Mouse (Mus musculus): ENCODE measurements around the gene D430041D05Rik.

The D430041D05Rik gene

DNA sequence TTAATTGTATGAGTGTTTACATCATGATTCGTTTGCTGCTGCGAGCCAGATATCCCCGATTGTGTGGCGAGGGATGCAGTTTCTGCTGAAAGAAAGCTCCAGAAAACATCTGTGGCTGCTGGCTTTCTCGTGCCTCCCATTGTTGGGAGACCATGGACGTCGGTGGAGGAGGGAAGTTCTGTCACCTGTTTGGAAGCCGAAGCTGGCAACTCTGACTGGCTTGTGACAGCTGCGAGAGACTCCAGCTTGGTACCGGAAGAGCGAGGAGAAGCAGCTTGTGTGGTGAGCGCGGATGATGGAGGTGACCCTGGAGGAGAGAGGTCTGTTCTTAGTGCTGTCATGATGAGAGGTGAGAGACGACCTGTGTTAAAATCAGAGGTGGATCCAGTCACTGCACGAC lies 154.2 kb downstream of the D430041D05Rik start:
- DNase-seq, result no peak

DNA sequence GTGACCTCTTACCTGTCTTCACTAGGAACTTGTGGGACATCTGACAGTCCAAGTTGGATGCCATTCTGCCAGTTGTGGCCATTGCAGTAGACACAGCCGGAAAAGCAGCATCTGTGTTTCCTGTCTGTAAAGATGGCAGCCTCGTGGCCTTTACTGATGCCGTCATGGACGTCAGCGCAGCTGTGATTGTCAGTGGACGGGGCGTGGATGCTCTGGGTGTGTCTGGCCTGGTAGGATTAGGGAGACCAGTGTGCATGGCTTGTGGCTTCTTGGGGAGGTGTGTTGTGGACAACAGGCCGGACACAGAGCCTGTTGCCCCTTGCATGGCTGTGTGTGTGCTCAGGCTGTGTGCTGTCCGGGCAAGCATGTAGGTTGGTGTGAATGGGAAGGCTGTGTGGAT lies 155.9 kb downstream of the D430041D05Rik start:
- no peak for DNase-seq

DNA sequence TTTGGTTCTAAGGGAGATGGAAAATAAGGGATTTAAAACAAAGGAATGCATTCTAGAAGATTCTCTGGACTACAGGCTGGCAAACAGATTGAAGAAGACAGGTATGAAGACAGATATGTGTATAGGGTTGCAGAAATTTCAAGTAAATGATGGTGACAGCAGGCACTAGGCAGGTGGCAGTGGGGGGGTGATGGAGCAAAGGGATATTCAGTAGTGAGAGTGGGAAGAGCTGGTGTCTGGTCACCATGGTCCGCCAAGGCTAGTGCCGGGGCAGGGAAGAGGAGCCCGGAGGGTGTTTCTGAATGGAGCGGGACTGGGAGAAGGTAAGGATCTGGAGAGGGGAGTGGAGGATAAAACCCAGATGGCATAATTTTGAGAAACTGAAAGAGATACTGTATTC lies 157.5 kb downstream of the D430041D05Rik start:
- DNase-seq, result no peak

DNA sequence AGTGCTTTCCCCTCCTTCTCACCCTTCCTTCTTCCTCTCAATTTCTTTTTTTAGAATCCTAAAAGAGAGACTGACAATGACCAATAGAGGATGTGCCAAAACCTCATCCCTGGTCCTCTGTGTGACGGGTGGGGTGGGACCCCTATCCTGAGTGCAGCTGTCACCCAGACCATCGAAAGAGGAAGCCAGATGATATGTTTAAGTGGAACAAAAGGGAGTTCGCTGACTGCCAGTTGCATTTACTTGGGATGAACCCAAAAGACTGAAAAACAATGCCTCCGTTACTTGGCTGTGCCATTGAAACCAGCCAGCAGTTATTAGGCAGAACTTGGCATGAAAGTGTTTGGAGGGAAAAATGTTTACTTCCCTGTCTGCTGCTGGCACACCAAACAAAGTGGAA lies 159.2 kb downstream of the D430041D05Rik start:
- no peak for DNase-seq

DNA sequence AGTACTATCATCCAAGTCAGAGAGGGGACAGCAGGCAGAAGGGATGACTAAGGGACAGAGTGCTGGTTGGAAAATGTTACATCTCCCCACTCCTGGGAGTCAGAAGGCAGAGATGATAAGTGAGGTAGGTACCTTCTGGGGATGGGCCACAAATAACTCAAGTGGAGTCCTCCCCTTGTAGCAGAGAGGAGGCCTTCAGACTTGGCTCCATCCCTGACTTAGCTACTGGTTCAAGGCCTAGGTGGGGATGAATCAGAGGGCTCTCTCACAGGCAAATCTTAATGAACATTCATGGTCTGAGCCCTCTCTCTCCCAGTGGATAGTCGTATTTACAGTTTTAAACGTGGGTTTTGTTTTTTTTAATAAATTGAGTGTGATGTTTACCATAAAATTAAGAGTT lies 161.0 kb downstream of the D430041D05Rik start:
- DNase-seq, result no peak

DNA sequence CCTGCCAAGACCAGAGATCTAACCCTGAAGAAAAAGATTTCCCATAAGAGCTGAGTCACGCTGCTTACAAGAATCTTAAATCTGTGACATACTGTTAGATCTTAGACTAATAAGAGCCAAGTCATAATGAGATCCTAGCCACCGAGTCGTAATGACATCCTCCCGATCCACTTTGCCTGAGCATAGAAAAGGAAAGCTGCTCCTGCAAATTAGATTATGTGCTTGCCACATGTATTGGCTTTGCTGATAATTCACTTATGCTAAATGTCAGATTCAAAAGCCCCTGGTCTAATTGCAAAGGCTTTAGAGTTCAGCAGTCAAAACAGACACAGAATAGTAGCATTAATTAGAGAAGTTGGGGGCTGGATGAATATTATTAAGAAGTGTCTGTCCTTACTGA lies 164.0 kb downstream of the D430041D05Rik start:
- DNase-seq, result no peak

DNA sequence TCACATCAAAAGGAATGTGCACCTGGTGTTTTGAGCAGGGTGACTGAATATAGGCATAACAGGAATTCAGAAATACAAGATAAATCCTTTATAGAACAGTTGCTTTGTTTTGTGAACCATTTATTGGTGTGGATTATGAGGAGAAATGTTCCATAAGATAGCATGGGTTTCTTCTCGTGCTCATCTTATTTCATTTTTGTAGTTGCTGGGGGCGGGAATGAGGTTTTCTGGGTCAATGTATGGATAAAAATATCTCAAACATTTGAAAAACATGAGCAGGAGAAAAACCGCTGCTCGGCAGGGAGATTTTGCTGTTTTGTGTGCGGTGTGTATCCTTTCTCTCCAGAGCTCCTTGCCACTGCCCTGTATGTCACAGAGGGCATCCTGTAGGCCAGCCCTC lies 168.8 kb downstream of the D430041D05Rik start:
- no peak for DNase-seq

DNA sequence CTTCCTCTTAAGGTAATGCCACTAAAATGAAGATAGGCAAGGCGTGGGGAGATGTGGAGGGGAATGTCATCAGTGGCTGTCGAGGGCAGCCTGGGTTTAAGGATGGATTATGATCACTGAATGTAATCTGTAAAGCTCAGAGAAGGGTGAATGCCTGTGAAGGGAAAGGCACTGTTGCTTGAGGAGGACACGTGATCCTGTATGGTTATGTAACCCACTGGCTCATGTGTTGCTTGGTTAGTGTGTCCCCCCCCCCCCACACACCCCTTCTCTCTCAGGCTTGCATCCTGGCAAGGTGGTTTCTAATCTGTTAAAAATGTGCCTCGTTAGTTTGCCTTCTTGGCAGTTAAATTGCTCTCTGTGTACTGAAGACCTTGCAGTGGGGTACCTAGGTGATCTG lies 173.7 kb downstream of the D430041D05Rik start:
- no peak for DNase-seq

DNA sequence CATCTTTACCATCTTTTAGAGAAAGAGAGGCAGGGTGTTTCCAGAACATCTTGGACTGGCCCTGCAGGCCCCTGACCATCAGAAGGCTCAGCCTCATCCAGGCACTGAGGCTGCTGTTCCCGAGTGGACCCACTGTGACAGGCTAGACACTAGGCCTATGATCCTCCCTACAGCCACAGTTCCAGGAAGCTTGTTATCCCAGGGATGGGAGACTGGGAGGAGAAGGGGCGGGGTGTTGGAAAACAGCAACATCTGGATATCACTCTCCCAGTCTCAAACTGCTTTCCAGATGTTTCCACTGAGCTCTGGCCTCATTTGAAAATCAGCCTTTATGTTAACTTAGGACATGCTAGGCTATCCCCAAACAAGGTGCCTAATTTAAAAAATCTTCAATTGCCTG lies 180.4 kb downstream of the D430041D05Rik start:
- no peak for DNase-seq

DNA sequence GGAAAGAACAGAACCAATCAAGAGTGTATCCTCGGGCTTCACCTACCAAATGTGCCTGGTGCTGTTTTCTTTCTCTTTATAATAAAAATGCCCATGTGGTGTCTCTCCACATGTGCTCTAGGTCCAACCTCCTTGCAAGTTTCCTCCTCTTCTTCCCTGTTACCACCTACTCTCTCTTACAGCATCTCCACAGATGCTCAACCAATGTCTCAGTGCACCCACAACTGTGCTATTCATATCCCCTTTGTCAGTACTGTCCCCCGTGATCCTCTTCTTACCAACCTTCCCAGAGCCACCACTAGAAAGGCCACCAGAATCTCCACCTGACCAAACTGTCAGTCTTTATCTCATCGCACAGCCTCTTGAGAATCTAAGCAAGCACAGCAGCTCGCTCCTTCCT lies 184.8 kb downstream of the D430041D05Rik start:
- no peak for DNase-seq

DNA sequence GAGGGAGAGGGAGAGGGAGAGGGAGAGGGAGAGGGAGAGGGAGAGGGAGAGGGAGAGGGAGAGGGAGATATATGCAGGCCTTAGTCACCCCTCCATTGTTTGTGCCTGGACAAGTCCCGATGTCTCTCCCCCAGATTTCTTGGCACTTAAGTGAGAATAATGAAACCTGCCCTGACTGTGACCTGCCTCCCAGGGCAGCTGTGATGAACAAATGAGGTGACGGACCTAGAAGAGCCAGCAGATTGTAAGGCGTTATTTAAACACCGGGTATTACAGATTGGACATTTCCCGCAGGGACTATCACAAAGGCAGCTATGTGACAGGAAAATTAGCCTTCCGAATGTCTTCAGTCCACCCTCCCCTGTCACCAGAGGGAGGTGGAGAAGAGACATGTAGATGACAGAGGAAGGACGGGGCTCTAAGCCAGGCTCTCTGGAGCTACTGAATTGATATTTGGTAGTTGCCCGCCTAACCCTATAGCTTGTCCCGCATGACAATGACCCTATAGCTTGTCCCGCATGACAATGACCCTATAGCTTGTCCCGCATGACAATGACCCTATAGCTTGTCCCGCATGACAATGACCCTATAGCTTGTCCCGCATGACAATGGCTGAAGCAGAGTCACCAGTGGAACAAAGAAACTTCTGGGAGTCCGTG lies 191.0 kb downstream of the D430041D05Rik start:
- DNase-seq, result no peak

DNA sequence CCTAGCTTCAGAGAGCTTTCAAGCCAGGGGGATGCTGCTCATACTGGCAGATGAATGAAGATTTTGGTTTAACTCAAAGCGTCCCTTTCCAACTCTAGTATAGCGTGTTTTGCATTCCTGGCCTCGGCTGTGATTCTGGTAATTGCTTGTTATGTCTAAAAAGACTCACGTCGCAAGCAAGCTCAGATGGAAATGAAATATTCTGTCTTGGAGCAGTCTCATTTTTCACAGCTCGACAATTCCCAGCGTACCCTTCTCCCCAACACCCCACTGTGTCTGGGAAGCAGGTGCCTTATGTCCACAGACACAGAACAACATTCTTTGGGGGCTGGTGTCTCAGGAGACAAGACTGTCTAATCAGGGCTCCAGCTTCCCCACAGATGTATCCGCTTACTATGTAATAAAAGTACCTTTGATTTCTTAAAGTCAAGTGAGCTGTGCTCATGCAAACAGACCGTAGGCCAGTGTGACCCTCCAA lies 192.2 kb downstream of the D430041D05Rik start:
- no peak for DNase-seq

DNA sequence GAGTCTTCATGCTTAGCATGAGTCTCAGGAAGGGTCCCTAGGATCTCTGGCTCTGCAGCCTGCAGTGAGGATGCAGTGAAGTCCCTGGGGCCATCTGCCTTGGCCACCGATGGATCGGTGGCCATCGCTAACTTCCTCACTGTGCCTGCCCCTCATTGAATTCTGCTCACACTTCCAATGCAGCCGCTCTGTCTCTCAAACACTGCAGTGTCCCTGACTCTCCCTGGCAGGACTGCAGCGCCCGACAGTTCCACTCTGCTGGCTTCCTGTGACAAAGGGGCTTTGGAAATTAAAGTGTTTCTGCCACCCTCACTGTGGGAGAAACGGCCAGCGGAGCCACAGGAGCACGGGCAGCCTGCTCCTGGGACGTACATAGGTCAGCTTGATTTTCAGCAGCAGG lies 192.7 kb downstream of the D430041D05Rik start:
- DNase-seq, result no peak

DNA sequence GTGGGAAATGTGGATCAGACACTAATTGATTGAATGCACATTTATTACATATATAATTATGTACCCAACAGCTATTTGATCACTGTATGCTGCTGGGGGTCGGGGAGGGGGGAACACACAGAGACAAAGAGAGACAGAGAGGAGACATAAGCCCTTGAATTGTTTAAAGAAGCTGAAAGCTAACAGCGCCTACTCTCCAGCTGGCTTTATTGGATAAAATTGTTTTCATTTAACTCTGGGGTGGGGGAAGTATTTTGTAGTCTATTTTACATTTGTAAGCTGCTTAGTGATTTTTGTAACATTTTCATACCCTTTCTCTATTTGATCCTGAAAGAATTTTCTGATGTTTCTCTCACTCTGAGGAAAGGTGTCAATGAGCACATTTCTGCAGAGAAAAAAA lies 201.4 kb downstream of the D430041D05Rik start:
- no peak for DNase-seq

DNA sequence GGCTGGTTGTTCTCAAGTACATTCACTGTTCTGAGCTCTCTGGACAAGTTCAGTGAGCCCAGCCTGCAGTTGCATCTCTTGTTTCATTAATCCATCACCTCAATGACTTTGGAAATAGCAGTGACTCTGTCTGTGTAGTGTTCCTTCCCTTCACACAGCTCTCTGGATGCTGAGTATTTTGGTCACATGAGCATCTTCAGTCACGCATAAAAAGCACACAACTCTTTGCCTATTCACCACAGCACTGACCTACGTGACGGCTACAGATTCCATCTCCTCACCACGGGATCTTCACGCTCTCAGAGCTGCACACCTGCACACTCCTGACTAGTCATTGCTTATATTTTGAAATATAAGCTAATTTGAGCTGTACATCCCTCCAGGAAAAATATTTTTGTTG lies 202.4 kb downstream of the D430041D05Rik start:
- no peak for DNase-seq

DNA sequence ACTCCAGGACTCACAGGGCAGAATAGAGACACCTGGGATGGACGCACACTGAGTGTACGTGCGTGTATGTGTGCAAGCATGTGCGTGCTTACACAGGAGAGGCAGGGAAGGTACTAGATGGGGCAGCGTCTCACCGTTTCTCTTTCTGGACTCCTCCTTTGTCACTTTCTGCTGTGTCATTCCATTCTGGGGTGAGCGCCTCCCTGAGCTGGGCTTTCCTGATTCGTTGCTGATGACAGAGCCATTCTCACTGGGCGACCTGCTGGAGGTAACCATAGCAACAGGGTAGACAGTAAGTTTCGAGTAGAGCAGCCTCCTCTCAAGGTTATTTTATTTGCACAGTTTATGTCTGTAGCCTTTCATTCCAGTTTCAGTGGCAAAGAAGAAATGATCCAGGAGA lies 202.9 kb downstream of the D430041D05Rik start:
- DNase-seq, result no peak

DNA sequence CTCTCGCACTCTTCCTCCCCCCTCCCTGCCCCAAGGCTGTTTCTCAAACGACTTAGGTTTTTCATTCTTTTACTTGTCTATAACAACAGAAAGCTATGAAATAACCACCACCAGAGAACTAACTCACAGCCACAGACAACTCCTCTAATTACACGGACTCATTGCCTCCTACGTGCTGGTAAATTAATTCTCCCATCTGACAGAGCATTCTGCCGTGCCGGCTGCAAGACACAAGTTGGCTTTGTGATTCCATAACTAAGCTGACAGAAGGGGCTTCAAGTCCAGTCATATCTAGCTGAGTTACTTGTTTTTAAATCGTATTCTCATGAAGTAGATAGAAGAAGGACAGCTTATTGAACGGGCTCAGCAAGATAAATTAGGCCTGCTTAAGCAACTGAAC lies 205.2 kb downstream of the D430041D05Rik start:
- no peak for DNase-seq

DNA sequence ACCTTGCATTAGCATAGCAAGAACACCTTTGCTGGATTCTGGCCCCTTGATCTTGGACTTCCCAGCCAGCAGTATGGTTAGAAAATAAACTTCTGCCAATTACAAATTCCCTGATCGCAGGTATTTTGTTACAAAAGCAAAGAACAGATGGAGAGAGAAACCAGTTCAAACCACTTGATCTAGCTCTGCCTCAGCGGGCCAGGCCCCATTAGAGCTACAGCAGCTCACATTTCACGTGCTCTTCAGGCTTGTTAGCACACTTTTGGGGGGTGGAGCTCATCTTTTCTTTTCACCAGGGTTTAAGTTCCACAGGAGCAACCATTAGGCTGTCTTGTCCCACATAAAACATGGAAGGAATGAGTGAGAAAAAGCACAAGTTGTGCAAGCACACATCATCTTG lies 210.6 kb downstream of the D430041D05Rik start:
- no peak for DNase-seq

DNA sequence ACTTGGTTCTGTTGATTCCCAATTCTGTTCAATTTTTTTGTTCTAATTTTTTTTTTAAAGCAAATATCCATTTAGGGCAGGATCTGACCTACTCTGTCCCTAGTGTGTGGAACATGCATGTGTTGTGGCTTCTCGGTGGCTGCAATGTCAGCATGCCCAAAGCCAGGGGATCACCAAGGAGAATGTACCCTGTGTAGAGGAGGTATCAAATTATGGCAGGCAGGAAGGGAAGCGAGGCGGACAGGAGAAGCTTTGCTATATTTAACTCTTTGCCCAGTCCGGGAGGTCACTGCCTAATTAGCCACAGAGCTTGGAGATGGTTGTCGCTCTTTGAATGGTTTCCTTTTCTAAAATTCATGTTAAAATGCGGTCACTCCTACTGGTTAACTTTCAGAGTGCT lies 212.6 kb downstream of the D430041D05Rik start:
- no peak for DNase-seq

DNA sequence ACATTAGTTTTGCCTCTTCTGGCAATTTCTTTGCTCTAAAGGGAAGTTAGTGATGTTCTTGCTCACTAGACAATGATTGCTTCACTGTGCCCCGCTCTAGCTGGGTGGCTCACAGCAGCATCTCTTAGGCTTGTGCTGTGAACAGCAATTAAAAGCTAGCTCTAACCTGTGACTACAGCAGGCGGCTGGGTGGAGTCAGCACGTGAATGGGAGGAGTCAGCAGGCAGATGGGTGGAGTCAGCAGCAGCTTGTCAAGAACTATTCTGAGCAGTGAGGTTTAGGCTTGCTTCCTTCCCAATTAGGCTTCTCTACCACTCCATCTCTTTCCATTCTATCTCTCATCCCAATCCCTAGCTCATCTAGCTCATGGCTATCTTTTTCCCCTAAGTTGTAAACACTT lies 213.5 kb downstream of the D430041D05Rik start:
- no peak for DNase-seq

DNA sequence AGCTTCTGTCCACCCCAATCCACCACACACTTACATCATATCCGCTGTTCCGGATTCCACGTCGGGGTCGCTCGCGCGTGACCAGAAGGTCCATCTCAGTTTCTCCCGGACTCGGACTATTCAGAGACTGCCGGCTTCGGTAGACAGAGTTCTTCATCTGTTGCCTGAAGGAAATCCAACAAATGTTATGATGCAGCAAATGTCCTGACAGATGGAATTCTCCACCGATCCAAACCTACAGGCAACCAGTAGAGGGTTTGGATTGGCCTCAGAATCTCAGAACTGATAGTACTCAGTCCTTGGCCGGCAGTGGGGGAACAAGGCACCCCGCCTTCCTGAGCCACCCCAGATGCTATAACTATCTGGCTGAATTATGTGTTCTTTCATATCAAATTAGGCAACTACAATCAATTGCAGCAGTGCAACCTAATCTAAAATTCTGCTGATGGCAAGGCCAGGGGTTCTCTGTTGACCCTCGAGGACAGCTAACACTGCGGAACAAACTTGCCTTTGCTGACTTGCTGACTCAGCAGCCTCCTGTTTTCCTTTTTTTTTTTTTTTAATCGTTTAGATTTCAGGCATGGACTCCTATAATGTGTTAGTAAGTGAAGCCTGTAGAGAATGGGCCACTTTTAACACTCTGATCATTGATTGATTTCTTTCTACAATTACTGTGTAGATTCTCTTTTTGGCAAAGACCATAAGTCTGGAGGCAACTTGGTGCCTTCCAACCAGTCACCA lies 218.2 kb downstream of the D430041D05Rik start:
- no peak for DNase-seq

DNA sequence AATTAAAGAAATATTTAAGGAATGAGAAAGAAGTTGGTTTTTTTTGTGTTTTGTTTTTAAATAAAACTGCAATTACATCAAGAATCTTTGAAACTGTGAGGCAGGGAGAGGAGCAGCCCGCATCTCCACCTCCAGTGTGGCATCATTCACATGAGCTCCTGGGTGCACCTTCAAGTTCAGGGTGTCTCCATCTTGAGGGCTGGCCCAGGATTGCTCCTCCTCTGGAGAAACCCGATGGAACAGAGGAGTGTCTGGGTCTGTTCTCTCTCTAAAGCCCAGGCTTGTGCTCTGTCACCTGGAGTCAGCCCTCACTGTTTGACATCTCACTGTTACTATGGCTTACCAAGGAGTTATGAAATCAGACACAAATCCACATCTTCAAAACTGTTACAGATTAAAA lies 219.1 kb downstream of the D430041D05Rik start:
- DNase-seq, result no peak

DNA sequence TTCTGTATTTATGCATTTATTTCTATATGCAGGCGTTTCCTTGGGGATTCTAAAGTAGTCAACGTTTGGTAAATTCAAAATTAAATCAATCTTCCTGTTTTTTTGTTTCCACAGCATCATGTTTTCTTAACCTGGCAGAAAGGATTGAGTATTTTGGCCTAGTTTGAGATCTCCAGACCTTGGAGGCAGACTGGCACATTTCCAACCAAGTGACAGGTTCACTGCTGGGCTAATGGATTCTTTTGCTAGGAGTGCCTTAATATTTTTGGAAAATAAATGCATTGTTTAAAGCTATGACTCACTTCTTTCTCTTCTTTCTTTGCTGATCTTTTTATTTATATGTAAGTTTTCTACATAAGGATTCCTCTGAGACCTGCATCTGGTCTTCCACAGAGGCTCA lies 222.0 kb downstream of the D430041D05Rik start:
- no peak for DNase-seq

DNA sequence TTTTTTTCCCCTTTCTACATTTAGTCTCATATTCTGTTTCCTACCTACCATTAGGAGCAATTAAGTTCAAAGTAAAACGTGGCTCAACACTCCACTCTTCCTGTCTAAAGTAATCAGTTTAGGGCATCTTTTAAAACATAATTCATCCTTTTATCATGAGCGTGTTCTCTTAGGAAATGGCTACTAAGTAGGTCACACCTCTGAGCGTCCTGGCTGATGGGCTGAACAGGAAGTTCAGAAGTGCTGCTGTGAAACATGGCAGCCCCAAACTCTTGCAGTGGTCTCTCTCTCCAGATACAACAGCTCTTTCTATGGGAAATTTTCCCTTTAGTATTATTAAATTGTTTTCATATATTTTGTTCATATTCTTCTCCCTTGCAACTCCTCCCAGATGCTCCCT lies 223.7 kb downstream of the D430041D05Rik start:
- DNase-seq, result no peak

DNA sequence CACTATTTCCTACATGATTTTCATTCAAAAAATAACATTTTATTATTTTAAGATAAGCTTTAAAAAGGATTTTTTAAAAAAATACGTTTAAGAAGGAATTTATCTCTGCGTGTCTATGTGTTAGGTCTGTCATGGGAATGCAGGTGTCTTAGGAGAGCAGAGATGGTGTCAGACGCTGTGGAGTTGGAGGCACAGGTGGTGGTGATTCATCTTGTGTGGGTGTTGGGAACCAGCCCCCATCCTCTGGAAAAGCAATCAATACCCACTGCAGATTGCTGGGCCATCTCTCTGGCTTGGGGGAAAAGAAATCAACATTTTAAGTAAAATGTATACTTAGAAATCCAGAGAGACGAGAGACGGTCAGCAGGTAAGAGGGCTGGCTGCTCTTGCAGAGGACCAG lies 225.2 kb downstream of the D430041D05Rik start:
- no peak for DNase-seq
